Mouse (Mus musculus): ENCODE results near the gene Tshz2. TPM values are rescaled to one million over a fixed set of nuclear protein-coding genes. Genes with fewer than 3 reads are reported as not detected.
A peak's percentile ranks its signal among the peaks of the same experiment; 100 is the strongest.

Tshz2 gene
- polyA plus RNA-seq, 1 experiment from 2014 or later, result 22.7 TPM

GRCm38 (mm10) chr2:170022953-170023352 lies 390.1 kb downstream of the Tshz2 start:
- no peak for ATAC-seq (replicated peaks)
- H3K9ac ChIP-seq, result no peak overlapping the region
- no peaks in the 10 kb centered on the region for H3K36me3 ChIP-seq (replicated peaks)
- 65% methylated on average over 5 of the region's 5 CpGs for WGBS
- no peaks in the 10 kb centered on the region for H3K9me3 ChIP-seq
- no peak overlapping the region for H3K27ac ChIP-seq
- H3K4me1 ChIP-seq, result peaks cover 14% of the 10 kb centered on the region
- no peak overlapping the region for H3K4me3 ChIP-seq
- H3K27me3 ChIP-seq (replicated peaks), result no peaks in the 10 kb centered on the region
- H3K4me2 ChIP-seq, result no peak overlapping the region

DNA sequence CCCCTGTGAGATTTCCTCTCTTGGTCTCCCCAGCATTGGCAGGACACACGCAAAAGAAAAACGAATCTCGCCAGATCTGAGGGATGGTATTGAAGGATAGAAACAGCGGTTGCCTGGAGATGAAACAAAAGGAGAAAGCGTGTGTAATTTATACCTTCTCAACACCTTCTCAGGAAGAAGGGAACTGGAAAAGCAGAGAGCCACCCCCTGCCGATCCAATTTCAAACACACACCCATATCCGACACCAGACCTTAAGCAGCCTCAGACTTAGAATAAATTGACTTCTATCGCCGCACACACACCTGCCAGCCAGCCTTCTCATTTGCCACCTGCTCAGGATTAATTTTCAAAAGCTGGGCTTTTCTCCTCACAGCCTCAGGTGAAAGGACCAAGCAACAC lies 390.9 kb downstream of the Tshz2 start:
- Histone ChIP-seq H3K36me3 (replicated peaks) (no peaks in the 10 kb centered on the region), H3K4me2 (no peak overlapping the region), H3K27ac (no peak overlapping the region), H3K9me3 (no peaks in the 10 kb centered on the region), H3K27me3 (replicated peaks) (no peaks in the 10 kb centered on the region), H3K4me1 (peaks cover 14% of the 10 kb centered on the region), H3K9ac (no peak overlapping the region), H3K4me3 (no peak overlapping the region)
- 45% methylated on average over 9 of the region's 9 CpGs for WGBS
- ATAC-seq (replicated peaks), result 0 out of 2 replicates have a peak, but pooled peaks have one; percentile 50

DNA sequence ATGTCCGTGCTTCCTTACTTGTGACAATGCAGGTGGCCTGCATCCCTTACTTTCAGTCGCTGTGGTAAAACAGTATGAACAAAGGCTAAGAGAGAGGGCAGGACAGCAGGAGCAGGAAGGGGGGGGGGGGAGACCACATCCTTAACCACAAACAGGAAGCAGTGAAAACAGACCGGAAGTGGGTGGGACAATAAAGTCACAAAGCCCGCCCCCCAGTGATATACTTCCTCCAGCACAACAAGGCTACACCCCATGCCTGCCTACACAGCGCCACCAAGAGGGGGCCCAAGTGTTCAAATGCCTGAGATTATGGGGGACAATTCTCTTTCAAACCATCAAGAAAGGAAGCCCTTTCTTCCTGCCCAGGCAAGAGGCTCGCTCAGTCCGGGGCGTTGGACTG lies 392.1 kb downstream of the Tshz2 start:
- no peaks in the 10 kb centered on the region for H3K27me3 ChIP-seq (replicated peaks)
- no peak for ATAC-seq (replicated peaks)
- no peaks in the 10 kb centered on the region for H3K36me3 ChIP-seq (replicated peaks)
- no peak overlapping the region for H3K4me2 ChIP-seq
- WGBS, result 87% methylated on average over 8 of the region's 8 CpGs
- H3K4me3 ChIP-seq, result no peak overlapping the region
- peaks cover 14% of the 10 kb centered on the region for H3K4me1 ChIP-seq
- H3K9ac ChIP-seq, result no peak overlapping the region
- no peaks in the 10 kb centered on the region for H3K9me3 ChIP-seq
- H3K27ac ChIP-seq, result no peak overlapping the region

GRCm38 (mm10) chr2:170025896-170026295 lies 393.1 kb downstream of the Tshz2 start:
- Histone ChIP-seq H3K27ac (no peak overlapping the region), H3K9ac (no peak overlapping the region), H3K4me3 (no peak overlapping the region), H3K9me3 (no peaks in the 10 kb centered on the region), H3K27me3 (replicated peaks) (no peaks in the 10 kb centered on the region), H3K4me2 (no peak overlapping the region), H3K4me1 (peaks cover 14% of the 10 kb centered on the region), H3K36me3 (replicated peaks) (no peaks in the 10 kb centered on the region)
- WGBS, result 94% methylated on average over 6 of the region's 6 CpGs
- no peak for ATAC-seq (replicated peaks)

GRCm38 (mm10) chr2:170027837-170028236 lies 395.0 kb downstream of the Tshz2 start:
- Histone ChIP-seq H3K36me3 (replicated peaks) (no peaks in the 10 kb centered on the region), H3K4me3 (no peak overlapping the region), H3K27me3 (replicated peaks) (no peaks in the 10 kb centered on the region), H3K9me3 (no peaks in the 10 kb centered on the region), H3K9ac (no peak overlapping the region), H3K4me2 (no peak overlapping the region), H3K27ac (no peak overlapping the region), H3K4me1 (peaks cover 11% of the 10 kb centered on the region)
- WGBS, result 92% methylated on average over 7 of the region's 7 CpGs
- ATAC-seq (replicated peaks), result no peak

- Histone ChIP-seq H3K36me3 (replicated peaks) (no peaks in the 10 kb centered on the region), H3K9me3 (no peaks in the 10 kb centered on the region), H3K4me2 (peak overlapping the region; percentile 18; the same call in 1 of the 2 replicates), H3K4me3 (no peak overlapping the region), H3K9ac (no peak overlapping the region), H3K4me1 (peaks cover 4% of the 10 kb centered on the region), H3K27ac (no peak overlapping the region), H3K27me3 (replicated peaks) (no peaks in the 10 kb centered on the region)
- 59% methylated on average over 24 of the region's 24 CpGs for WGBS
- ATAC-seq (replicated peaks), result no peak
Measured at GRCm38 (mm10) chr2:170028488-170029303, 395.9 kb downstream of the Tshz2 start.

DNA sequence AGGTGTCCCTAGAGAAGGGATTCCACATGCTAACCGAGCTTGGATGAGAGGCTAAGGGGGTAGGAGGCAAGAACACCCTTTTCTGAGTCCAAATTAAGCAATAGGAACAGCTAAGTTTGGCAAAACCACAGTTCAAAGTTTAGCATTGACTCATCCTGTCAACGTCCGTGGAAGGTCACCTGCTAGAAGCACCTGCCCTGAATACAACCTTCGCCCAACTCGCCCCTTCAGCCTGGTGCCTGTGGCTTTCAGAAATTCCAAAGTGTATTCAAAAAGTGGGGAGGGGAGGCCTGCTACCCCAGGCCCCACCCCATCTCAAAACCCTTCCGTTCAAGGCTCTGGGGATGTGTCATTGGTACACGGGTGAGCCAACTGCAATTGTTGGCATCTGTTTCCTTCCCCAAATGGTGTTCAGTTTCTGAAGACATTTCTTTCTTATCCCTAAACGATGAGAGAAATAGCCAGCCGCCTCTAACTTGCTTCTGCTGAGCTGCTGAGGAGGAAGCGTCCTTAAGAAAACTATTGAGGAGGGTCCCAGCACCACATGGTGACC lies 396.6 kb downstream of the Tshz2 start:
- Histone ChIP-seq H3K36me3 (replicated peaks) (no peaks in the 10 kb centered on the region), H3K9ac (no peak overlapping the region), H3K9me3 (no peaks in the 10 kb centered on the region), H3K4me2 (no peak overlapping the region), H3K27ac (no peak overlapping the region), H3K4me3 (no peak overlapping the region), H3K4me1 (no peaks in the 10 kb centered on the region), H3K27me3 (replicated peaks) (no peaks in the 10 kb centered on the region)
- 86% methylated on average over 10 of the region's 10 CpGs for WGBS
- no peak for ATAC-seq (replicated peaks)

GRCm38 (mm10) chr2:170031226-170031625 lies 398.4 kb downstream of the Tshz2 start:
- no peaks in the 10 kb centered on the region for H3K9me3 ChIP-seq
- no peak overlapping the region for H3K27ac ChIP-seq
- no peaks in the 10 kb centered on the region for H3K27me3 ChIP-seq (replicated peaks)
- no peak for ATAC-seq (replicated peaks)
- H3K4me1 ChIP-seq, result peaks cover 2% of the 10 kb centered on the region; the same call in 1 of the 2 replicates
- no peak overlapping the region for H3K4me3 ChIP-seq
- no peak overlapping the region for H3K9ac ChIP-seq
- H3K4me2 ChIP-seq, result no peak overlapping the region
- 93% methylated on average over 12 of the region's 12 CpGs for WGBS
- H3K36me3 ChIP-seq (replicated peaks), result no peaks in the 10 kb centered on the region

DNA sequence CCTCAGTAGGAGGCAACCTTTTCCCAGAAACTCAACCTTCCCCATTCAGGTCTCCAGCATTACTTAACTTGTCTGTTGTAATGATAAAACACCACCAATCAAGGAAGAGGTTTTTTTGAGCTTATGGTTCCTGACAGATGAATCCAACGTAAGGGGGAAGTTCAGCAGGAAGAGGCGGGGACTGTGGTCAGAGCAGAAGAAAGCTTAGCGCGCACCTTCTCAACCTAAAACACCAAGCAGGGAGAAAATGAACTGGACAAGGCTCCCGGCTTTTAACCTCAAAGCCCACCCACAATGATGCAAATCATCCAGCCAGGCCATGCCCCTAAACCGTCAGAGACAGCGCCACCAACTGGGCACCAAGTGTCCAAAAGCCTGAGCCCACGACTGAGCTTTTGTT lies 399.1 kb downstream of the Tshz2 start:
- H3K9me3 ChIP-seq, result no peaks in the 10 kb centered on the region
- no peak overlapping the region for H3K9ac ChIP-seq
- no peaks in the 10 kb centered on the region for H3K36me3 ChIP-seq (replicated peaks)
- H3K4me1 ChIP-seq, result peaks cover 8% of the 10 kb centered on the region
- no peak for ATAC-seq (replicated peaks)
- H3K4me3 ChIP-seq, result no peak overlapping the region
- no peak overlapping the region for H3K27ac ChIP-seq
- WGBS, result 74% methylated on average over 8 of the region's 8 CpGs
- H3K4me2 ChIP-seq, result no peak overlapping the region
- H3K27me3 ChIP-seq (replicated peaks), result no peaks in the 10 kb centered on the region

GRCm38 (mm10) chr2:170033219-170033618 lies 400.4 kb downstream of the Tshz2 start:
- 78% methylated on average over 5 of the region's 5 CpGs for WGBS
- H3K4me2 ChIP-seq, result no peak overlapping the region
- no peak overlapping the region for H3K9ac ChIP-seq
- no peak overlapping the region for H3K27ac ChIP-seq
- no peak overlapping the region for H3K4me3 ChIP-seq
- H3K36me3 ChIP-seq (replicated peaks), result no peaks in the 10 kb centered on the region
- no peak for ATAC-seq (replicated peaks)
- H3K9me3 ChIP-seq, result no peaks in the 10 kb centered on the region
- peaks cover 15% of the 10 kb centered on the region for H3K4me1 ChIP-seq
- H3K27me3 ChIP-seq (replicated peaks), result no peaks in the 10 kb centered on the region

GRCm38 (mm10) chr2:170034794-170035193 lies 402.0 kb downstream of the Tshz2 start:
- ATAC-seq (replicated peaks), result no peak
- no peaks in the 10 kb centered on the region for H3K36me3 ChIP-seq (replicated peaks)
- WGBS, result 96% methylated on average over 11 of the region's 11 CpGs

DNA sequence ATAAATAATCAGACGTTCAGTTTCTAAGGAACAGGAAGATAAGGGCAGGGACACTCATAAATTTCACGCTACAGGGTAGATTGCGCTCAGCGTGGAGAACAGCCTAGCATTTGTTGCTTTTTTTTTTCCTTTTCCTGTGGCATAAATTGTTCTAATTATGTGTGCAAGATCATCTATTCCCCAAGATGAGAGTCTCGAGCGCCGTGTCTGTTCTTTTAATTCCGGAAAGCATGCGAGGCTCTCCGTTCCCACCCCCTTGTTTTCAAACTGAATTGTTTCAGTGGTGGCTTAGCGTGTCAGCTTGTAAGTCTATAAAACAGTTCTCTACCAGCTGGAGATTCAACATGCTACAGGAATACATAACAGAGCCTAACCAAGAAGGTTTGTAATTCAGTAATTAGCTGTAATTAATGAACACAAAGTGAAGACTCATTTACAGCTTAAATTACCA lies 404.0 kb downstream of the Tshz2 start:
- peaks cover 20% of the 10 kb centered on the region for H3K4me1 ChIP-seq
- 19% methylated on average over 11 of the region's 11 CpGs for WGBS
- H3K4me2 ChIP-seq, result peak overlapping the region; percentile 29
- no peaks in the 10 kb centered on the region for H3K27me3 ChIP-seq (replicated peaks)
- 0 out of 2 replicates have a peak, but pooled peaks have one; percentile 3 for ATAC-seq (replicated peaks)
- H3K27ac ChIP-seq, result peak overlapping the region; percentile 69; the same call in 1 of the 2 replicates
- no peak overlapping the region for H3K4me3 ChIP-seq
- no peaks in the 10 kb centered on the region for H3K9me3 ChIP-seq
- H3K36me3 ChIP-seq (replicated peaks), result no peaks in the 10 kb centered on the region
- no peak overlapping the region for H3K9ac ChIP-seq

More at GRCm38 (mm10) chr2:170034794-170035193, 402.0 kb downstream of the Tshz2 start:
- Histone ChIP-seq H3K4me2 (no peak overlapping the region), H3K4me3 (no peak overlapping the region), H3K4me1 (peaks cover 17% of the 10 kb centered on the region), H3K9ac (no peak overlapping the region), H3K27ac (no peak overlapping the region), H3K9me3 (no peaks in the 10 kb centered on the region), H3K27me3 (replicated peaks) (no peaks in the 10 kb centered on the region)
